Mouse (Mus musculus) midbrain, embryonic 12.5 days (tissue): Measurements from ENCODE around the gene Thg1l. TPM values are rescaled to one million over a fixed set of nuclear protein-coding genes. Genes with fewer than 3 reads are reported as not detected.

Experiments
- ATAC-seq: fragments of 200-750 bp; cut with Nextera tagmentation; 2 replicates; pipeline ENCODE4 v1.8.0; 2017; ENCODE audit warnings: low read depth, moderate TSS enrichment, moderate library complexity; ENCODE audit not compliant: low FRiP score
- H3K27ac ChIP-seq: fragments of 300-500 bp; sonication (generic); replicated peaks from 2 replicates; pipeline ENCODE4 v1.5.1; 2016; ENCODE audit warnings: mild to moderate bottlenecking
- H3K27me3 ChIP-seq: fragments of 300-500 bp; sonication (generic); 2 replicates; pipeline ENCODE4 v1.6.1; 2016; ENCODE audit warnings: mild to moderate bottlenecking
- H3K36me3 ChIP-seq: fragments of 300-500 bp; sonication (generic); 2 replicates; pipeline ENCODE4 v1.6.1; 2016
- H3K4me1 ChIP-seq: fragments of 300-500 bp; sonication (generic); 2 replicates; pipeline ENCODE4 v1.6.1; 2016
- H3K4me2 ChIP-seq: fragments of 300-500 bp; sonication (generic); replicated peaks from 2 replicates; pipeline ENCODE4 v1.6.1; 2016; ENCODE audit warnings: mild to moderate bottlenecking, moderate library complexity
- H3K4me3 ChIP-seq: fragments of 300-500 bp; sonication (generic); 2 replicates; pipeline ENCODE4 v1.5.1; 2016; ENCODE audit warnings: mild to moderate bottlenecking
- H3K9ac ChIP-seq: fragments of 300-500 bp; sonication (generic); replicated peaks from 2 replicates; pipeline ENCODE4 v1.6.1; 2016; ENCODE audit warnings: mild to moderate bottlenecking, moderate library complexity
- H3K9me3 ChIP-seq: fragments of 300-500 bp; sonication (generic); 2 replicates; pipeline ENCODE4 v1.6.1; 2016; ENCODE audit warnings: mild to moderate bottlenecking
- WGBS: fragments of 180-500 bp; shearing (Covaris S2); methylation state at CpG from one replicate; pipeline ENCODE4 v1.1.7; 2016; 5-methylcytosine and 5-hydroxymethylcytosine counted together
- polyA plus RNA-seq: library from polyadenylated mRNA; unstranded; fragments of >200 nt; fragmentation: Nextera tagmentation; extraction: Ambion mirVana; gene quantifications from 2 replicates; pipeline ENCODE4 v1.2.1, GENCODE M21; 2016

The Thg1l gene
- polyA plus RNA-seq, 1 experiment from 2014 or later: 14.3 TPM

GRCm38 (mm10) chr11:45925436-45925835 lies 29.9 kb downstream of the Thg1l start:
- Histone ChIP-seq H3K9ac (no peak overlapping the region), H3K27me3 (no peaks in the 10 kb centered on the region), H3K36me3 (peaks cover 7% of the 10 kb centered on the region; the same call in 1 of the 2 replicates), H3K9me3 (no peaks in the 10 kb centered on the region), H3K4me3 (no peak overlapping the region), H3K4me1 (peaks cover 8% of the 10 kb centered on the region), H3K4me2 (no peak overlapping the region), H3K27ac (peak overlapping the region; percentile 70)
- ATAC-seq: peak; percentile 36; the same call in 1 of the 2 replicates
- 52% methylated on average over 6 of the region's 6 CpGs for WGBS

GRCm38 (mm10) chr11:45921480-45921898 lies 33.8 kb downstream of the Thg1l start:
- no peak overlapping the region for H3K4me3 ChIP-seq
- H3K4me1 ChIP-seq: peaks cover 8% of the 10 kb centered on the region
- H3K27ac ChIP-seq: peak overlapping the region; percentile 77
- H3K9me3 ChIP-seq: no peaks in the 10 kb centered on the region
- 4% methylated on average over 10 of the region's 10 CpGs for WGBS
- no peaks in the 10 kb centered on the region for H3K27me3 ChIP-seq
- H3K9ac ChIP-seq: no peak overlapping the region
- H3K4me2 ChIP-seq: peak overlapping the region; percentile 40
- no peaks in the 10 kb centered on the region for H3K36me3 ChIP-seq
- ATAC-seq: peak; percentile 75

- H3K4me1 ChIP-seq: peaks cover 6% of the 10 kb centered on the region
- no peak overlapping the region for H3K4me3 ChIP-seq
- 37% methylated on average over 8 of the region's 8 CpGs for WGBS
- peak overlapping the region; percentile 40 for H3K4me2 ChIP-seq
- peak overlapping the region; percentile 77 for H3K27ac ChIP-seq
- H3K36me3 ChIP-seq: no peaks in the 10 kb centered on the region
- ATAC-seq: no peak
- no peak overlapping the region for H3K9ac ChIP-seq
- H3K9me3 ChIP-seq: no peaks in the 10 kb centered on the region
- H3K27me3 ChIP-seq: no peaks in the 10 kb centered on the region
These were observed 34.3 kb downstream of the Thg1l start for GRCm38 (mm10) chr11:45921026-45921425.

- no peak for ATAC-seq
- 83% methylated on average over 4 of the region's 4 CpGs for WGBS
These were observed 36.5 kb downstream of the Thg1l start for GRCm38 (mm10) chr11:45918836-45919235.

GRCm38 (mm10) chr11:45918018-45918417 lies 37.3 kb downstream of the Thg1l start:
- 93% methylated on average over 6 of the region's 6 CpGs for WGBS
- Histone ChIP-seq H3K9me3 (no peaks in the 10 kb centered on the region), H3K27ac (no peak overlapping the region), H3K4me2 (no peak overlapping the region), H3K4me1 (peaks cover 6% of the 10 kb centered on the region), H3K9ac (no peak overlapping the region), H3K27me3 (no peaks in the 10 kb centered on the region), H3K4me3 (no peak overlapping the region), H3K36me3 (no peaks in the 10 kb centered on the region)
- no peak for ATAC-seq

More at GRCm38 (mm10) chr11:45918836-45919235, 36.5 kb downstream of the Thg1l start:
- Histone ChIP-seq H3K27me3 (no peaks in the 10 kb centered on the region), H3K27ac (no peak overlapping the region), H3K4me2 (no peak overlapping the region), H3K4me3 (no peak overlapping the region), H3K36me3 (no peaks in the 10 kb centered on the region), H3K9ac (no peak overlapping the region), H3K4me1 (peaks cover 6% of the 10 kb centered on the region), H3K9me3 (no peaks in the 10 kb centered on the region)

- WGBS: 88% methylated on average over 10 of the region's 10 CpGs
- Histone ChIP-seq H3K9ac (no peak overlapping the region), H3K27me3 (no peaks in the 10 kb centered on the region), H3K9me3 (no peaks in the 10 kb centered on the region), H3K27ac (no peak overlapping the region), H3K36me3 (0 out of 2 replicates have a peak, but pooled peaks cover 8% of the 10 kb centered on the region), H3K4me2 (no peak overlapping the region), H3K4me1 (no peaks in the 10 kb centered on the region; the same call in 1 of the 2 replicates), H3K4me3 (no peak overlapping the region)
- no peak for ATAC-seq
These were observed 39.1 kb downstream of the Thg1l start for GRCm38 (mm10) chr11:45916196-45916595.

GRCm38 (mm10) chr11:45910701-45911100 lies 44.6 kb downstream of the Thg1l start:
- Histone ChIP-seq H3K4me1 (no peaks in the 10 kb centered on the region), H3K9ac (no peak overlapping the region), H3K4me2 (no peak overlapping the region), H3K9me3 (no peaks in the 10 kb centered on the region), H3K4me3 (no peak overlapping the region), H3K27me3 (no peaks in the 10 kb centered on the region), H3K27ac (no peak overlapping the region), H3K36me3 (peaks cover 46% of the 10 kb centered on the region)
- WGBS: 90% methylated on average over 5 of the region's 5 CpGs
- ATAC-seq: no peak

- Histone ChIP-seq H3K4me3 (no peak overlapping the region), H3K4me2 (no peak overlapping the region), H3K9ac (no peak overlapping the region), H3K4me1 (no peaks in the 10 kb centered on the region), H3K27ac (no peak overlapping the region), H3K27me3 (no peaks in the 10 kb centered on the region), H3K36me3 (peaks cover 47% of the 10 kb centered on the region), H3K9me3 (no peaks in the 10 kb centered on the region)
- no peak for ATAC-seq
- WGBS: over 99% methylated on average over 7 of the region's 7 CpGs
These were observed 46.4 kb downstream of the Thg1l start for GRCm38 (mm10) chr11:45908894-45909293.

GRCm38 (mm10) chr11:45908070-45908469 lies 47.2 kb downstream of the Thg1l start:
- H3K36me3 ChIP-seq: peaks cover 55% of the 10 kb centered on the region
- no peak overlapping the region for H3K27ac ChIP-seq
- no peak overlapping the region for H3K9ac ChIP-seq
- 90% methylated on average over 7 of the region's 7 CpGs for WGBS
- no peaks in the 10 kb centered on the region for H3K4me1 ChIP-seq
- no peak for ATAC-seq
- no peak overlapping the region for H3K4me2 ChIP-seq
- H3K4me3 ChIP-seq: no peak overlapping the region
- H3K9me3 ChIP-seq: no peaks in the 10 kb centered on the region
- no peaks in the 10 kb centered on the region for H3K27me3 ChIP-seq

GRCm38 (mm10) chr11:45907301-45907700 lies 48.0 kb downstream of the Thg1l start:
- H3K4me2 ChIP-seq: no peak overlapping the region
- H3K9me3 ChIP-seq: no peaks in the 10 kb centered on the region
- peaks cover 55% of the 10 kb centered on the region for H3K36me3 ChIP-seq
- WGBS: 89% methylated on average over 5 of the region's 5 CpGs
- ATAC-seq: no peak
- no peak overlapping the region for H3K27ac ChIP-seq
- H3K4me3 ChIP-seq: no peak overlapping the region
- no peak overlapping the region for H3K9ac ChIP-seq
- H3K4me1 ChIP-seq: no peaks in the 10 kb centered on the region
- H3K27me3 ChIP-seq: no peaks in the 10 kb centered on the region

- Histone ChIP-seq H3K36me3 (peaks cover 48% of the 10 kb centered on the region), H3K4me1 (no peaks in the 10 kb centered on the region)
- WGBS: 94% methylated on average over 8 of the region's 8 CpGs
These were observed 49.0 kb downstream of the Thg1l start for GRCm38 (mm10) chr11:45906109-45906786.

GRCm38 (mm10) chr11:45900233-45901015 lies 54.9 kb downstream of the Thg1l start:
- H3K36me3 ChIP-seq: peaks cover 22% of the 10 kb centered on the region

More at GRCm38 (mm10) chr11:45906109-45906786, 49.0 kb downstream of the Thg1l start:
- no peak for ATAC-seq
- H3K27me3 ChIP-seq: no peaks in the 10 kb centered on the region
- no peak overlapping the region for H3K4me2 ChIP-seq
- no peak overlapping the region for H3K27ac ChIP-seq
- no peak overlapping the region for H3K9ac ChIP-seq
- no peaks in the 10 kb centered on the region for H3K9me3 ChIP-seq
- H3K4me3 ChIP-seq: no peak overlapping the region

More at GRCm38 (mm10) chr11:45900233-45901015, 54.9 kb downstream of the Thg1l start:
- Histone ChIP-seq H3K4me2 (no peak overlapping the region), H3K9ac (no peak overlapping the region), H3K9me3 (no peaks in the 10 kb centered on the region), H3K27ac (no peak overlapping the region), H3K4me3 (no peak overlapping the region), H3K27me3 (no peaks in the 10 kb centered on the region), H3K4me1 (no peaks in the 10 kb centered on the region)
- ATAC-seq: no peak
- 77% methylated on average over 11 of the region's 11 CpGs for WGBS
